Mouse (Mus musculus) stomach, postnatal 0 days (tissue): ENCODE data around the gene Tmem38b.
"Not testable (repeated sequence)": the region's sequence is repeated elsewhere in the genome, so short reads cannot be mapped to it uniquely, and the experiment has no call there.

Source experiments
- CTCF ChIP-seq: IDR thresholded peaks from 2 replicates; pipeline ENCODE4 v1.5.1; 2016; ENCODE audit warnings: antibody characterized with exemption, low read depth, mild to moderate bottlenecking, moderate library complexity
- EP300 ChIP-seq: optimal IDR thresholded peaks from 2 replicates; pipeline ENCODE3; 2016; ENCODE audit warnings: antibody characterized with exemption

DNA sequence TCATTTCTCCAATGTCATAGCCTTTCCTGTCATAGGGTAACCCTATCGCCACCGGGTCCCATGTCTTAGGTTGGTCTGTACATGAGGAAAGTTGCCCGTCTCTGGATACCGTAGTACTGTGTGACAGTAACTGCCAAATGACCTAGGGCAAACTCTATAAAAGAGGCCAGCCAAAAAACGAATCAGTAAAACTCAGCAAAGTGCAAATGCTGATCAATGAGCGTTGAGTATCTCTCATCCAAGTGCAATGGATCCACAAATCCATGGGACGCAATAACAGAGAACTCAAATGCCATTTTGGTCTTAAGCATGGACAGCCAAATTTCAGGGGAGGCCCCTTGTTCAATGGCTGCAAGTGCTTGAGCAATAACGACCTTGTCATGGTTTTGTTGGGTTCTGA is 22.2 kb upstream of the Tmem38b start:
- not testable (repeated sequence) for TF ChIP-seq CTCF, EP300
